Mouse (Mus musculus) lung, embryonic 15.5 days (tissue): ENCODE measurements around the gene Tgfb3. TPM values are rescaled to one million over a fixed set of nuclear protein-coding genes. Genes with fewer than 3 reads are reported as not detected.

Source experiments
- ATAC-seq: fragments of 200-750 bp; cut with Nextera tagmentation; 2 replicates; pipeline ENCODE4 v1.8.0; 2017; ENCODE audit warnings: moderate number of reproducible peaks, borderline replicate concordance; ENCODE audit not compliant: low FRiP score, low TSS enrichment; ENCODE audit errors: extremely low read depth
- H3K27ac ChIP-seq: fragments of 300-500 bp; sonication (generic); 2 replicates; pipeline ENCODE4 v1.5.1; 2015; ENCODE audit warnings: moderate library complexity, mild to moderate bottlenecking, inconsistent platforms
- H3K27me3 ChIP-seq: fragments of 300-500 bp; sonication (generic); 2 replicates; pipeline ENCODE4 v1.6.1; 2015; ENCODE audit warnings: inconsistent platforms
- H3K36me3 ChIP-seq: fragments of 300-500 bp; sonication (generic); 2 replicates; pipeline ENCODE4 v1.6.1; 2015; ENCODE audit warnings: inconsistent platforms
- H3K4me1 ChIP-seq: fragments of 300-500 bp; sonication (generic); 2 replicates; pipeline ENCODE4 v1.6.1; 2015; ENCODE audit warnings: inconsistent platforms
- H3K4me2 ChIP-seq: fragments of 300-500 bp; sonication (generic); 2 replicates; pipeline ENCODE4 v1.6.1; 2015; ENCODE audit warnings: inconsistent platforms, mild to moderate bottlenecking, moderate library complexity
- H3K4me3 ChIP-seq: fragments of 300-500 bp; sonication (generic); 2 replicates; pipeline ENCODE4 v1.5.1; 2015; ENCODE audit warnings: mild to moderate bottlenecking, inconsistent platforms
- H3K9ac ChIP-seq: fragments of 300-500 bp; sonication (generic); 2 replicates; pipeline ENCODE4 v1.6.1; 2015; ENCODE audit warnings: inconsistent platforms
- H3K9me3 ChIP-seq: fragments of 300-500 bp; sonication (generic); 2 replicates; pipeline ENCODE4 v1.6.1; 2016; ENCODE audit warnings: inconsistent platforms
- WGBS: fragments of 180-500 bp; shearing (Covaris S2); methylation state at CpG from one replicate; pipeline ENCODE4 v1.1.7; 2015; 5-methylcytosine and 5-hydroxymethylcytosine counted together
- polyA plus RNA-seq: library from polyadenylated mRNA; unstranded; fragments of >200 nt; fragmentation: Nextera tagmentation; extraction: Ambion mirVana; gene quantifications from 2 replicates; pipeline ENCODE4 v1.2.1, GENCODE M21; 2015

Tgfb3 gene
- polyA plus RNA-seq, 1 experiment from 2014 or later: 51.8 TPM

DNA sequence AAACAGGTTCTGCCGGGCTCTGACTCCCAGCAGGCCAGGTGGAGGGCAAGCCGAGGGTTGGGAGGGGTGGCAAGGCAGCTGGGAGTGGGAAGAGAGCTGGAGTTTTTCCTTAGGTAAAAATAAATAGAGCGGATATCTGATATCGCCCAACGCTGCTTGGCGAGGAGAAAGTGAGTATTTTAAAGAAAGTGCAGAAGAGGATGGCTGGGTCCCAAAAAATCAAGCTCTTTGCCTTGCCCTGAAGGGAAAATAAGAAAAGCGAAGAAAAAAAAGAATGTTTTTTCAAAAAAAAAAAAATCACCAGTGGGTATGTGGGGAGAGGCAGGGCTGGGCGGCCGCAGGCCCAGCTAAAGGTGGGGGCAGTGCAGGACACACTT is 677 bp downstream of the Tgfb3 start:
- Histone ChIP-seq H3K27ac (peak overlapping the region; percentile 96), H3K9me3 (no peaks in the 10 kb centered on the region), H3K27me3 (no peaks in the 10 kb centered on the region), H3K4me1 (peaks cover 45% of the 10 kb centered on the region), H3K9ac (peak overlapping the region; percentile 63), H3K36me3 (no peaks in the 10 kb centered on the region), H3K4me2 (peak overlapping the region; percentile 81), H3K4me3 (peak overlapping the region; percentile 49)
- 0 out of 2 replicates have a peak, but pooled peaks have one; percentile 20 for ATAC-seq
- WGBS: 11% methylated on average over 9 of the region's 9 CpGs

DNA sequence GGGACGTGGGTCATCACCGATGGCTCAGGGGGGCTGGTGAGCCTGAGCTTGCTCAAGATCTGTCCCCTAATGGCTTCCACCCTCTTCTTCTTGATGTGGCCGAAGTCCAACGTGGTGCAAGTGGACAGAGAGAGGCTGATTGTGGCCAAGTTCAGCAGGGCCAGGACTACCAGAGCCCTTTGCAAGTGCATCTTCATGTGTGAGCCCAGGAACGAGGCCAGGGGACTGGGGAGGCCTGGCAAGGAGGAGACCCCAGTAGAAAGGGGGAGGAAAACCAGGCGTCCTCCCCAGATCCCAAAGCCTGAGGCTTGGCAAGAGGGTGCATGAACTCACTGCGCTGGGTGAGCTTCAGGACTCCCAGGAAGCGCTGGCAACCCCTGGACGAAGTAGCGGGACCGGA is 1.1 kb downstream of the Tgfb3 start:
- H3K36me3 ChIP-seq: no peaks in the 10 kb centered on the region
- H3K4me2 ChIP-seq: peak overlapping the region; percentile 81
- no peak for ATAC-seq
- peak overlapping the region; percentile 63 for H3K9ac ChIP-seq
- H3K9me3 ChIP-seq: no peaks in the 10 kb centered on the region
- peak overlapping the region; percentile 49 for H3K4me3 ChIP-seq
- peaks cover 41% of the 10 kb centered on the region for H3K4me1 ChIP-seq
- WGBS: 20% methylated on average over 11 of the region's 11 CpGs
- H3K27ac ChIP-seq: peak overlapping the region; percentile 96
- H3K27me3 ChIP-seq: no peaks in the 10 kb centered on the region

DNA sequence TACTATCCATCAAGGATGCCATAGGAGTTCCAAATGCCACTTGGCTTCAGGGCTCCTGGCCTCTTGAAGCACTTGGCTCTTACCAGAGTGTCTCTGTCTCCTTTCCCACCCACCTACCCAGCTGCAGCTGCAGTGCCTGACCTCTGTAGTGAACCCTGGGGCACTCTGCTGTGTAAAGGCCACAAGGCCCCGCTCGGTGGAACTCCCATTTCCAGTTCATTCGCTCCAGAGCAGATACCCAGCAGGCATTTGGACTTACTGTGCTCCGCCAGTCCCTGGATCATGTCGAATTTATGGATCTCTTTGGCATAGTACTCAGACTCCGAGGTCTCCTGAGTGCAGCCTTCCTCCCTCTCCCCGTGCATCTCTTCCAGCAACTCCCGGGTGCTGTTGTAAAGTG is 1.5 kb downstream of the Tgfb3 start:
- Histone ChIP-seq H3K36me3 (no peaks in the 10 kb centered on the region), H3K9me3 (no peaks in the 10 kb centered on the region), H3K4me3 (peak overlapping the region; percentile 49), H3K27me3 (no peaks in the 10 kb centered on the region), H3K9ac (peak overlapping the region; percentile 63), H3K27ac (peak overlapping the region; percentile 96), H3K4me1 (peaks cover 44% of the 10 kb centered on the region), H3K4me2 (peak overlapping the region; percentile 81)
- 25% methylated on average over 8 of the region's 8 CpGs for WGBS
- no peak for ATAC-seq

DNA sequence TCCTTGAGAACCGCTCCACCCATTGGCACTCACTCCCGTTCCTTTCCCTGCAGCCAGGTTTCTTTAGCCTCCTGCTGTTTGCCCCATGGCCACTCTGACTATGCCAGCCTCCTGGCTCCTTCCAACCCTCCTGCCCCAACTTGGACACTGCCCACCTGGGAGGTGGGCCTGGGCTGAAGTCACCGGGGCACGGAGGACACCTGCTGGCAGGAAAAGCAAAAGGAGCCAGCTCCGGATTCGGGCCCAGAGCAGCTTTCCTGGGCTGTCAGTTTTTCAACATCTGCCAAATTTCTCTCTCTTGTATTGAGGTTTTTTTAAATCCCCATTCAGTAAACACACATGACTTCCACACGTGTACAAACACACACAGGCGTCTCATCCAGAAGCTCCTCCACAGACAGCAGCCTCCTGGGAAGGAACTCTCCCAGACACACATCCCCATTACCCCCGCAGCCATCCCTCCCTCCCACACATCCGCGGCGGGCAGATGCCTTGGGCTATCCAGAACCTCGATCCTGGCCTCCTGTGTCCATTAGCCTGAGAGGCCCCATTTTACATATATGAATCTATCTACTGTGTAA is 2.4 kb downstream of the Tgfb3 start:
- Histone ChIP-seq H3K4me2 (peak overlapping the region; percentile 81), H3K27me3 (no peaks in the 10 kb centered on the region), H3K9ac (peak overlapping the region; percentile 63; the same call in 1 of the 2 replicates), H3K27ac (no peak overlapping the region), H3K9me3 (no peaks in the 10 kb centered on the region), H3K36me3 (no peaks in the 10 kb centered on the region), H3K4me1 (peaks cover 43% of the 10 kb centered on the region), H3K4me3 (peak overlapping the region; percentile 49)
- ATAC-seq: no peak
- 6% methylated on average over 13 of the region's 13 CpGs for WGBS

DNA sequence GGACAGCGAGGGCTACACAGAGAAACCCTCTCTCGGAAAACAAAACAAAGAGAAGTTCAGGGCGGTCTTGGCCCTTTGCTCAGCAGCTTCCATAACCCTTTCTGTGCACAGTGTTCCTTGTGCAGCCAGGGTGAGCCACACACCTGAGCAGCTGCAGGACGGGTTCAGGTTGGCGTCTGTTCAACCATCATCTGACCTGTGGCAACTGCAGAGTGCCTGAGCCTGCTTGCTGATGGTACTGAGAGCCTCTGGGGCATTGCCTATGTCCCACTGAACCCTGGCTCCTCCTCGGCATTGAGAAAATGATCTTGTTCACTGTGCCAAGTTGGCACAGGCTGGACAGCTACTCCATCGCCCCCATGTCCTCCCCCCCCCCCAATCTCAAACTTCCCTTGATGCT is 3.5 kb downstream of the Tgfb3 start:
- no peaks in the 10 kb centered on the region for H3K27me3 ChIP-seq
- peak overlapping the region; percentile 49 for H3K4me3 ChIP-seq
- no peaks in the 10 kb centered on the region for H3K9me3 ChIP-seq
- H3K9ac ChIP-seq: no peak overlapping the region
- H3K36me3 ChIP-seq: no peaks in the 10 kb centered on the region
- ATAC-seq: no peak
- H3K27ac ChIP-seq: no peak overlapping the region
- peaks cover 43% of the 10 kb centered on the region for H3K4me1 ChIP-seq
- 81% methylated on average over 7 of the region's 7 CpGs for WGBS
- H3K4me2 ChIP-seq: peak overlapping the region; percentile 81

GRCm38 (mm10) chr12:86074681-86075080 is 4.2 kb downstream of the Tgfb3 start:
- Histone ChIP-seq H3K27ac (no peak overlapping the region), H3K9ac (no peak overlapping the region), H3K9me3 (no peaks in the 10 kb centered on the region), H3K4me1 (peaks cover 43% of the 10 kb centered on the region), H3K4me3 (no peak overlapping the region), H3K4me2 (no peak overlapping the region), H3K36me3 (no peaks in the 10 kb centered on the region), H3K27me3 (no peaks in the 10 kb centered on the region)
- 72% methylated on average over 12 of the region's 12 CpGs for WGBS
- ATAC-seq: no peak

DNA sequence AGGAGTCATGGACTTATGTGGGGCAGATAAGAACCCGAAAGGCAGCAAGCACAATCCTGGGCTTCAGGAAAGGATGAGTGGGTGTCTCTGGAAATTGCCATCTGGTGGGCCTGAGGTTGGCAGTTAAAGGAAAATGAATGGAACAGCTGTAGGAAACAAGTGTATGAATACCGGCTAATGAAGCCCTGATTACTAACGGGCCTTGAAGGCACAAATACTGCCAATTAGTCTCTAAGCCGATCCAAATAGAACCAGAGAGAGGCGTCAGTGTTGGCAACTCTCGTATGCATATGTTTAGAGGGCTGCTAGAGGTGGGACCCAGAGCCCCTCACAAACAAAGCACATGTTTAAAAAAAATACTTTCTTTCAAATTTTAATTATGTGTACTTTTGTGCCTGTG is 7.4 kb downstream of the Tgfb3 start:
- no peak for ATAC-seq
- WGBS: 90% methylated on average over 6 of the region's 6 CpGs
- no peak overlapping the region for H3K4me3 ChIP-seq
- no peak overlapping the region for H3K4me2 ChIP-seq
- H3K27me3 ChIP-seq: no peaks in the 10 kb centered on the region
- no peak overlapping the region for H3K9ac ChIP-seq
- no peaks in the 10 kb centered on the region for H3K9me3 ChIP-seq
- peaks cover 10% of the 10 kb centered on the region; the same call in 1 of the 2 replicates for H3K36me3 ChIP-seq
- H3K27ac ChIP-seq: no peak overlapping the region
- peaks cover 26% of the 10 kb centered on the region; the same call in 1 of the 2 replicates for H3K4me1 ChIP-seq

DNA sequence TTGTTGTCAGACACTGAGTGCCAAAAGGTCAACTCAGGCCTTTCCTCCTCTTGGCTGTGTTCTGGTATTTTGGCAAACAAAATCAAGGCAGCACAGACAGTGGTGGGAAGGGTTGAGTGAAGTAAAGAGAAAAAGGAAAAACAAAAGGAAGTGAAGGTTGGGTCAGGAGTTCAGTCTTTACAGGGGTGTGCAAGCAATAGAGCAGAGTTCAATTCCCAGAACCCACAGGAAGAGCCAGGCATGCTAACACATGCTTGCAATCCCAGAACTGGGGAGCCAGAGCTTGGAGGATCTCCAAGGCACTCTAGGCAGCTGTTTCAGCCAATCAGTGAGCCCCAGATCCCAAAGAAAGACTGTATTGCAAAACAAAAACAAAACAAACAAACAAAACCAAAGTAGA is 14.0 kb downstream of the Tgfb3 start:
- Histone ChIP-seq H3K4me2 (no peak overlapping the region), H3K27me3 (no peaks in the 10 kb centered on the region), H3K9me3 (no peaks in the 10 kb centered on the region), H3K27ac (no peak overlapping the region), H3K4me3 (no peak overlapping the region), H3K9ac (no peak overlapping the region), H3K4me1 (0 out of 2 replicates have a peak, but pooled peaks cover 3% of the 10 kb centered on the region), H3K36me3 (peaks cover 45% of the 10 kb centered on the region)
- ATAC-seq: no peak

DNA sequence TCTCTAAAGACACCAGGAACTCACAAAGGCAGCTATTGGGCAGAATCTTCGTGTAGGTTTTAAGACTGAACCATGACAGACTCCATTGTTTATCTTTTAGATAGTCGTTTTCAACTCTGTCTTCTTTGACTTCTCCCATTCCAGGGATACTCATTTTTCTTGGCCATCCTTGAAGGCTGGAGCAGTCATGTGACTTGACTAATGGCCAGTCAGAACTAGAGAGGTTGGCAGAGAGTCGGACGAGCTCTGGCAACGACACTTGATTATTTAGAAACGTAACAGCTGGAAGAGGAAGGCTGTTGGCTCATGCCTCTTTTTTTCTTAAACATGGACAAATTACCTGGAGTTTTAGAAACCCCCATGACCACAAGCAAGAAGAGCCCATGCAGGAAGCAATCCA is 19.5 kb downstream of the Tgfb3 start:
- Histone ChIP-seq H3K4me3 (no peak overlapping the region), H3K27me3 (no peaks in the 10 kb centered on the region), H3K36me3 (peaks cover 54% of the 10 kb centered on the region), H3K9ac (no peak overlapping the region), H3K4me1 (no peaks in the 10 kb centered on the region), H3K27ac (no peak overlapping the region), H3K9me3 (no peaks in the 10 kb centered on the region), H3K4me2 (no peak overlapping the region)
- no peak for ATAC-seq
- WGBS: 33% methylated on average over 6 of the region's 6 CpGs

- ATAC-seq: no peak
- no peak overlapping the region for H3K9ac ChIP-seq
- no peak overlapping the region for H3K4me2 ChIP-seq
- 84% methylated on average over 8 of the region's 8 CpGs for WGBS
- no peaks in the 10 kb centered on the region for H3K9me3 ChIP-seq
- H3K27ac ChIP-seq: no peak overlapping the region
- no peaks in the 10 kb centered on the region for H3K27me3 ChIP-seq
- peaks cover 41% of the 10 kb centered on the region for H3K36me3 ChIP-seq
- H3K4me3 ChIP-seq: no peak overlapping the region
- no peaks in the 10 kb centered on the region for H3K4me1 ChIP-seq
Measured at GRCm38 (mm10) chr12:86057516-86057915, 21.3 kb downstream of the Tgfb3 start.

DNA sequence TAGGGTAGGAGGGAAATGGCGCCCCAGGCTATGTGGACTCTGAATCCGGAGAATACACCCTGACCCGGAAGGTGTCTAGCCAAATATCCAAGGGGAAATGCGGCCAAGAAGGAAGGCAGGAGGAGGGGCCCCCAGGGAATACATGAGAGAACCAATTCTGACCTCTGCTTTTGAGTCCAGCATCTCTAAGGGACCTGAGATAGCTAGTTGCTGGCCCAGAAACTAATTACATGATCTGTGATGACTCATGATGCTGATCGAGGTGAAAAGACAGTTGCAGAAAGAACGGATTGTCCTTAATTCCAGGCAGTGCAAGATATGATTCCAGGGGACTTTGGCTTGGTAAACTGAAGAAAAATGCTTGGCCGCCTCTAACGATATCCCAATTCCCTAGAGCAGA is 21.9 kb downstream of the Tgfb3 start:
- Histone ChIP-seq H3K36me3 (peaks cover 39% of the 10 kb centered on the region), H3K27ac (no peak overlapping the region), H3K4me2 (no peak overlapping the region), H3K4me3 (no peak overlapping the region), H3K27me3 (no peaks in the 10 kb centered on the region), H3K9ac (no peak overlapping the region), H3K9me3 (no peaks in the 10 kb centered on the region), H3K4me1 (no peaks in the 10 kb centered on the region)
- no peak for ATAC-seq
- 88% methylated on average over 8 of the region's 8 CpGs for WGBS

DNA sequence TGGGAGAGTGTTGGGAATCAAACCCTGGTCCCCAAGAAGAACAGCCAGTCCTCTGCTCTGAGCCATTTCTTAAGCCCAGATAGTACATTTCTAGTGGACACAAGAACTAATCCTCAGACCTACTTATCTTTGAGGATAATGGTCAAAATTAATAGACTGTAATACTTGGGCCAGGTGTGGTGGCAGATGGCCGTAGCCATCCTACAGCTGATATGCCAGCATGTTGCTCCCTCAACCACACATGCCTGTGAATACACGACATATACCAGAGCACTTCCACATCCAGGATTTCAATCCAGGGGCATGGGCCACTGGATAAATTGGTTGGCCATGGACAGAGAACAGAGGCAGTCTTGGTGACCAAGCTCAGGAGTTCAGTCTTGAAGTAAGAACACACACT is 23.5 kb downstream of the Tgfb3 start:
- H3K9me3 ChIP-seq: no peaks in the 10 kb centered on the region
- 88% methylated on average over 2 of the region's 2 CpGs for WGBS
- H3K27ac ChIP-seq: no peak overlapping the region
- no peak overlapping the region for H3K9ac ChIP-seq
- no peaks in the 10 kb centered on the region for H3K4me1 ChIP-seq
- no peak for ATAC-seq
- peaks cover 33% of the 10 kb centered on the region for H3K36me3 ChIP-seq
- H3K4me3 ChIP-seq: no peak overlapping the region
- H3K4me2 ChIP-seq: no peak overlapping the region
- H3K27me3 ChIP-seq: no peaks in the 10 kb centered on the region

DNA sequence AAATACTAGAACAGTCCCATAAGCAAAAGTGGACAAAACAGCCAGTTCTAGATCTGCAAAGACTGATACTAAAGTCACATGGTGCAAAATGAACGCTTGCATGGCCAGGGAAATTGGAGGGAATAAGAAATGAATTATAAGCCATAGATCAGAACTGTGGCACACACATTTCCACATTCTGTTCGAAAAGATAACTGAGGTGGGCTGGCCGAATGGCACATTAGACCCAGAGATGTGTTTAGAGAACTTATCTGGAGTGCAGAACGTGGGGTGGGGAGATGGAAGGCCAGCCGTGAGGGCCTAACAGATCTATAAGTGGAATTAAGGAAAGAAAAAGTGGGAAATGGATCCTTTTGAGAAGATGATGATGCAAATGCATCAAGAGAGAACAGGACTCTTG is 27.4 kb downstream of the Tgfb3 start:
- Histone ChIP-seq H3K36me3 (peaks cover 10% of the 10 kb centered on the region), H3K9ac (no peak overlapping the region), H3K4me2 (no peak overlapping the region), H3K4me3 (no peak overlapping the region), H3K27me3 (no peaks in the 10 kb centered on the region), H3K9me3 (no peaks in the 10 kb centered on the region), H3K4me1 (no peaks in the 10 kb centered on the region), H3K27ac (no peak overlapping the region)
- ATAC-seq: no peak
- 75% methylated on average over 5 of the region's 5 CpGs for WGBS
